Mouse (Mus musculus) heart, embryonic 14.5 days (tissue): ENCODE results near the gene Ppp3r1. TPM values are rescaled to one million over a fixed set of nuclear protein-coding genes. Genes with fewer than 3 reads are reported as not detected.

Source experiments
- ATAC-seq: fragments of 200-750 bp; cut with Nextera tagmentation; 2 replicates; pipeline ENCODE4 v1.8.0; 2017; ENCODE audit warnings: low read depth, moderate TSS enrichment; ENCODE audit not compliant: insufficient number of reproducible peaks, insufficient read depth, low FRiP score
- H3K27ac ChIP-seq, 2 experiments: fragments of 200-500 bp in 1 of 2; fragments of 300-500 bp in 1 of 2; sonication (generic) in 1 of 2; replicated peaks in 1 of 2; 2 replicates each; pipeline ENCODE4 v1.5.1; 2012 to 2014; ENCODE audit warnings: low read depth in 2 of 2, low read length in 2 of 2, control low read depth in 1 of 2, mild to moderate bottlenecking in 1 of 2, mixed read lengths in 1 of 2; ENCODE audit not compliant: control insufficient read depth in 1 of 2, insufficient read depth in 1 of 2
- H3K27me3 ChIP-seq: fragments of 300-500 bp; sonication (generic); 2 replicates; pipeline ENCODE4 v1.6.1; 2014; ENCODE audit warnings: mild to moderate bottlenecking, low read length, control low read depth; ENCODE audit not compliant: control insufficient read depth, insufficient read depth
- H3K36me3 ChIP-seq: fragments of 300-500 bp; sonication (generic); 2 replicates; pipeline ENCODE4 v1.6.1; 2014; ENCODE audit warnings: mild to moderate bottlenecking, control low read depth, low read length, mixed read lengths; ENCODE audit not compliant: control insufficient read depth, insufficient read depth
- H3K4me1 ChIP-seq, 2 experiments: fragments of 200-500 bp in 1 of 2; fragments of 300-500 bp in 1 of 2; sonication (generic) in 1 of 2; 2 replicates each; pipeline ENCODE4 v1.6.1; 2012 to 2014; ENCODE audit warnings: low read length in 2 of 2, control low read depth in 1 of 2, mixed read lengths in 1 of 2; ENCODE audit not compliant: control insufficient read depth in 2 of 2, insufficient read depth in 2 of 2
- H3K4me2 ChIP-seq: fragments of 300-500 bp; sonication (generic); 2 replicates; pipeline ENCODE4 v1.6.1; 2014; ENCODE audit warnings: mild to moderate bottlenecking, low read length
- H3K4me3 ChIP-seq, 2 experiments: fragments of 200-500 bp in 1 of 2; fragments of 300-500 bp in 1 of 2; sonication (generic) in 1 of 2; 2 replicates each; pipeline ENCODE4 v1.5.1; 2012 to 2014; ENCODE audit warnings: low read length in 2 of 2, mild to moderate bottlenecking in 2 of 2, control low read depth in 1 of 2, low read depth in 1 of 2, moderate library complexity in 1 of 2; ENCODE audit not compliant: control insufficient read depth in 1 of 2, insufficient read depth in 1 of 2
- H3K9ac ChIP-seq: fragments of 300-500 bp; sonication (generic); 2 replicates; pipeline ENCODE4 v1.6.1; 2014; ENCODE audit warnings: mild to moderate bottlenecking, low read length
- H3K9me3 ChIP-seq: fragments of 300-500 bp; sonication (generic); 2 replicates; pipeline ENCODE4 v1.6.1; 2016; ENCODE audit warnings: low read length, control low read depth; ENCODE audit not compliant: control insufficient read depth
- WGBS: fragments of 180-500 bp; shearing (Covaris S2); extraction: QIAGEN DNeasy Blood & Tissue Kit; methylation state at CpG from one replicate; pipeline ENCODE4 v1.1.7; 2014; 5-methylcytosine and 5-hydroxymethylcytosine counted together
- polyA plus RNA-seq: library from polyadenylated mRNA; unstranded; fragments of >200 nt; fragmentation: Nextera tagmentation; extraction: Ambion mirVana; gene quantifications from 2 replicates; pipeline ENCODE4 v1.2.1, GENCODE M21; 2014

The Ppp3r1 gene
- polyA plus RNA-seq, 1 experiment from 2014 or later, result 82.3 TPM

DNA sequence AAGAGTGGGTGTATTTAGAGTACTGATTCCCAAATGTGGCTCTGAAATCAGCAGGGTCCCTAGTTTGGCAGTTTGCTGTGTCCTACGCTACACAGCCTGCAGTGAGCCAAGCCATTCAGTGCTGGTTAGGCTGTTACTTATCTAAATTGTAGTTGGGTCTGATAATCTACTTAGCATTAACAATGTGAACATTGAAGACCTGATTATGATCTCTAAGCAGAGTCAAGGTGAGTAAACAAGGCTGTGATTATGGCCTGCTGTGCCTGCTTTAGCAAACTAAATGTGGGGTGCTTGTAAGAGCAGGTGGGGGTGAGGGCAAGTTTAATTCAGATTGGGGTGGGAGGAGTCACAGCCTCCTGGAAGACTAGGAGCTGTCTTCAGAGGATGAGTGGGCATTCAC lies 4.9 kb downstream of the Ppp3r1 start:
- WGBS, result 76% methylated on average over 1 of the region's 1 CpGs
- H3K9ac ChIP-seq, result no peak overlapping the region
- no peaks in the 10 kb centered on the region for H3K9me3 ChIP-seq
- no peak for ATAC-seq
- H3K27me3 ChIP-seq, result no peaks in the 10 kb centered on the region
- no peaks in the 10 kb centered on the region for H3K36me3 ChIP-seq
- H3K4me3 ChIP-seq, result no peak overlapping the region
- H3K4me1 ChIP-seq, result peaks cover 6 to 24% of the 10 kb centered on the region in 2 experiments; a peak in 2 of 4 replicates
- H3K4me2 ChIP-seq, result no peak overlapping the region
- H3K27ac ChIP-seq, result no peak overlapping the region

DNA sequence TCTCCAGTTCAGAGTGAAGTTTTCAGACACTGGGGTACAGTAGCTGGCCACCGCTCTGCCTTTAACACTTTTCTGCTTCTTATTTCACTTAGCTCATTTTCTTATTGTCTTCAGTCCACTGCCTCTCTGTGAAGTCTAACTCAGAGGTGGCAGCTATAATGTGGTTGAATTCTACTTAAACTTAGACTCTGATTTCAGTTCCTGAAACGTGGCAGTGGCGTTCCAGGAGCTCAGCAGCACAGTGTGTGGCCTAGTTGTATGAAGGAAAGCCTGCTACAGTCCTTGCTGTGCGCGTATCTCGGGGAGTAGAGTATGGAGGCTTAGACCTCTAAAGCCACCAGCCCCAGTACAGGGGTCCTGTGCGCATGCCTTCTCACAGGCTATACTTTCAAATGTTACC lies 7.6 kb downstream of the Ppp3r1 start:
- ATAC-seq, result no peak
- Histone ChIP-seq H3K27me3 (no peaks in the 10 kb centered on the region), H3K4me2 (no peak overlapping the region), H3K36me3 (no peaks in the 10 kb centered on the region), H3K4me1 (peaks cover 6 to 29% of the 10 kb centered on the region in 2 experiments; a peak in 2 of 4 replicates), H3K9ac (no peak overlapping the region), H3K27ac (no peak overlapping the region), H3K4me3 (no peak overlapping the region), H3K9me3 (no peaks in the 10 kb centered on the region)
- WGBS, result 88% methylated on average over 7 of the region's 7 CpGs

DNA sequence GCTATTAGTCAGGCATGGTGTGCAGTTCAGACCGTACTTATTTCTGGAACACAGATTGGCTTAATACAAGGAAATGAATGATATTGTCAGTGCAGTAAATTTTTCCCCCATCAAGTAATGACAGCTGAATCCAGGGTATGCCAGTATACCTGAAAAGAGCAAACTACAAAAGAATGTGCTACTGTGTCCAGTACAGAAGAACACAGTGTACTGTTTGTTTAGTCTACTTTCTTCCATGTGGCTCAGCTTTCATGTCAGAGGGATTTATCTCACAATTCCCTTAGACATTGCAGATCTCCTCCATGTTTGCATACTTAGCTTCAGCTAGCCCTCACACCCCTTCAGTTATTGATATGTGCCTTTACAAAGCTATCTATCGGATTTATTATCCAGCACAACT lies 10.2 kb downstream of the Ppp3r1 start:
- Histone ChIP-seq H3K4me1 (peaks cover 4 to 24% of the 10 kb centered on the region in 2 experiments; a peak in 2 of 4 replicates), H3K27ac (no peak overlapping the region), H3K4me2 (no peak overlapping the region), H3K27me3 (no peaks in the 10 kb centered on the region), H3K36me3 (0 out of 2 replicates have a peak, but pooled peaks cover 3% of the 10 kb centered on the region), H3K4me3 (no peak overlapping the region), H3K9me3 (0 out of 2 replicates have a peak, but pooled peaks cover 4% of the 10 kb centered on the region), H3K9ac (no peak overlapping the region)
- ATAC-seq, result no peak
- 70% methylated on average over 2 of the region's 2 CpGs for WGBS

DNA sequence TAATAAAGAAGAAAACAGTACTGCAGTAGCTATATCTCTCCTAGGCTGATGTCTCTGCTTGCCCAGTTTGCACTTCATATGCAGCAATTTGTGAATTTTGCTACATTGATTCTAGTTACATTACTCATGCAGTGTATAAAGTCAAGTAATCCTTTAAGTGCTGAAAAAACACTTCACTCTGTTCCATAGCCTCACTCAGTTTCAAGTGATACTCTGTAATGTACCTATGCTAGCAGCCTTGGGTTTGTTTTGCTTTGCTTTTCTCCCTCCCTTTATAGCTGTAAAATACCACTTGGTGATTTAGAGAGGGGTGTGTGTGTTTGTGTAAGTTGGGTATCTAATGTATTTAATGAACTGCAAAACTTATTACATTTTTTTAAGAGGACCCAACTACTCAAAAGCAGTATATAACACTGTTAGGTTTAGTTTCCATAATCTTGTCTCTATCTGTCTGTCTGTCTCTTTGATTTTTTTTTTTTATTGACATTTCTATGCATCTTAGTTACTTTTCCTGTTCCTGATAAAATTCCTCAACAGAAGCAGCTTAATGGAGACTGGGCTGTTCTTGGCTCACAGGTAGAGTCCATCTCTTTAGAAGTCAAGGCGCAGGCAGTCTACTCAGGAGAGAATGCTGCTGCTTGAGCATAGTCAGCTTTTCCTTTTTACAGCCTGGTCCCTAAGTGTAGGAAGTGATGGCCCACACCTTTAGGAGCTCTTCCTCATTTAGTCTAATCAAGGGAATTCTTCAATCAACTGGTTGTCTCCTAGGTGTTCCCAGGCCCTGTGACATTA lies 12.1 kb downstream of the Ppp3r1 start:
- Histone ChIP-seq H3K4me1 (peaks cover 2 to 20% of the 10 kb centered on the region in 2 experiments; a peak in 2 of 4 replicates), H3K27ac (no peak overlapping the region), H3K9me3 (0 out of 2 replicates have a peak, but pooled peaks cover 4% of the 10 kb centered on the region), H3K4me2 (no peak overlapping the region), H3K36me3 (0 out of 2 replicates have a peak, but pooled peaks cover 3% of the 10 kb centered on the region), H3K9ac (no peak overlapping the region), H3K27me3 (no peaks in the 10 kb centered on the region), H3K4me3 (no peak overlapping the region)
- no peak for ATAC-seq
- 87% methylated on average over 1 of the region's 1 CpGs for WGBS

DNA sequence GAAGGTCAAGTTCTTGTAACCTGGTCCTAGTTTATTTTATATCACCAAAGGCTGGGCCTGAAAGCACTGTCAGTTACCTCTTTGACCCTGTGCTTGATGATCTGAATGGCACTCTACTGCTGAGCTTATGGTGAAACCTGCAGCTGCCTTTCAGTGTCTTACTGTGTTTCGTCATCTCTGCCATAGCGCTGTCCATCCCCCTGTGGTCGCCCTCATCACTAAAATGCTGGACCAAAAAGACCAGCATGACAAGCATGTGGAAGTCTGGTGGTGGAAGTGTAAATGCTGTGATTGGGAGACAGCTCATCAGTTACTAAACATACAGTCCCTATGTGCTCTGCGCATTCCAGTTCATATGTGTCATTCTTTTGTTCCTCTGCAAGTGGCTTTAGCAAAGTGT lies 13.2 kb downstream of the Ppp3r1 start:
- 81% methylated on average over 4 of the region's 4 CpGs for WGBS
- H3K9ac ChIP-seq, result no peak overlapping the region

DNA sequence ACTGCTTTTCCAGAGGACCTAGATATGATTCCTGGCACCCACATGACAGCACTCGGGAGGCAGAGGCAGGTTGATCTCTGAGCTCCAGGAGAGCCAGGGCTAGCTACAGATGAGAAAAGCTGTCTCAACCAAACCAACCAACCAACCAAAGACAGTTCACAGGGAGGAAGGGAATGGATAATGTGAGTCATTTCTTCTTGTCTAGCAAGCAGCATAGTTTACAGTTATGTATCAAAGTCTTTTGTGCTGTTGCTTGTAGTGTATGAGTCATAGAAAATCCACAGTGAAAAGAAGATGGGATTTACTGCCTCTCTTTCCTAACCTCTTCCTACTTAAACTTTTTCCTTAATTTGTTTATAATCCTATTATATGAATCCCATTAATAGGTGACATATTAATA lies 17.6 kb downstream of the Ppp3r1 start:
- WGBS, result 100% methylated on average over 1 of the region's 1 CpGs

More for the DNA sequence above, 13.2 kb downstream of the Ppp3r1 start:
- ATAC-seq, result no peak
- Histone ChIP-seq H3K4me3 (no peak overlapping the region), H3K36me3 (0 out of 2 replicates have a peak, but pooled peaks cover 3% of the 10 kb centered on the region), H3K4me1 (peaks cover 0 to 19% of the 10 kb centered on the region in 2 experiments; a peak in 2 of 4 replicates), H3K9me3 (0 out of 2 replicates have a peak, but pooled peaks cover 4% of the 10 kb centered on the region), H3K4me2 (no peak overlapping the region), H3K27me3 (no peaks in the 10 kb centered on the region), H3K27ac (no peak overlapping the region)

DNA sequence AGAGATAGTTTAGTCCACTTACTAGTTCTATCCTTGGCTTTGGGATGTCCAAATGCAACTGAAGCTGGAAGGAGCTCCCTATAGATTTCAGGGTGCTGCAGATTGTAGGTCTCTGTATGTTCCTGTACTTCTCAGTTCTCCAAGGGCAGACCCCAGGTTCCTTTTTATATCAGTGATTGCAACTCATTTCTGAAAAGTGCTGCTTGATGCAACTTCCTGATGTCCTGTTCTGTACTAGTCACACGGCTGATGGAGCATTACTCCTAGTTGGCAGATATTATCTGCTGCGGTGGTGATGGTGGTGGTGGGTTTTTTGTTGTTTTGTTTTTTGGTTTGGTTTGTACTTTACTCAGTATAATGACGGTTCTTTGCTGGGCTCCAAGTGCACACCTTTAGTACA lies 21.7 kb downstream of the Ppp3r1 start:
- H3K36me3 ChIP-seq, result 0 out of 2 replicates have a peak, but pooled peaks cover 4% of the 10 kb centered on the region
- H3K4me3 ChIP-seq, result no peak overlapping the region
- no peak overlapping the region for H3K9ac ChIP-seq
- H3K27ac ChIP-seq, result no peak overlapping the region
- no peak overlapping the region for H3K4me2 ChIP-seq
- H3K4me1 ChIP-seq, result no peaks in the 10 kb centered on the region
- 80% methylated on average over 3 of the region's 3 CpGs for WGBS
- no peaks in the 10 kb centered on the region for H3K9me3 ChIP-seq
- H3K27me3 ChIP-seq, result no peaks in the 10 kb centered on the region
- ATAC-seq, result no peak

More for the DNA sequence above, 17.6 kb downstream of the Ppp3r1 start:
- no peak overlapping the region for H3K4me3 ChIP-seq
- H3K27me3 ChIP-seq, result no peaks in the 10 kb centered on the region
- H3K4me1 ChIP-seq, result peaks cover 0 to 5% of the 10 kb centered on the region in 2 experiments; a peak in 1 of 4 replicates
- no peak for ATAC-seq
- H3K9me3 ChIP-seq, result 0 out of 2 replicates have a peak, but pooled peaks cover 4% of the 10 kb centered on the region
- 0 out of 2 replicates have a peak, but pooled peaks cover 3% of the 10 kb centered on the region for H3K36me3 ChIP-seq
- no peak overlapping the region for H3K4me2 ChIP-seq
- no peak overlapping the region for H3K27ac ChIP-seq
- no peak overlapping the region for H3K9ac ChIP-seq
